Mouse (Mus musculus) forebrain, postnatal 0 days (tissue): ENCODE measurements around the gene Serinc4. TPM values are rescaled to one million over a fixed set of nuclear protein-coding genes. Genes with fewer than 3 reads are reported as not detected.
A peak's percentile ranks its signal among the peaks of the same experiment; 100 is the strongest.

ENCODE experiments used
- ATAC-seq: fragments of 200-750 bp; cut with Nextera tagmentation; 2 replicates; pipeline ENCODE4 v1.8.0; 2017; ENCODE audit warnings: mild to moderate bottlenecking, moderate library complexity
- DNase-seq: peaks from one replicate; pipeline ENCODE4 v3.0.0-alpha.2; 2015
- H3K27ac ChIP-seq: fragments of 300-500 bp; sonication (generic); 2 replicates; pipeline ENCODE4 v1.5.1; 2014; ENCODE audit warnings: low read depth, mild to moderate bottlenecking, antibody characterized with exemption, low read length, moderate library complexity, mixed read lengths
- H3K27me3 ChIP-seq: fragments of 300-500 bp; sonication (generic); 2 replicates; pipeline ENCODE4 v1.6.1; 2014; ENCODE audit warnings: mild to moderate bottlenecking, low read length, mixed read lengths; ENCODE audit not compliant: insufficient read depth
- H3K36me3 ChIP-seq: fragments of 300-500 bp; sonication (generic); 2 replicates; pipeline ENCODE4 v1.6.1; 2014; ENCODE audit warnings: mild to moderate bottlenecking, moderate library complexity; ENCODE audit not compliant: insufficient read depth
- H3K4me1 ChIP-seq: fragments of 300-500 bp; sonication (generic); 2 replicates; pipeline ENCODE4 v1.6.1; 2014; ENCODE audit warnings: antibody characterized with exemption; ENCODE audit not compliant: insufficient read depth
- H3K4me2 ChIP-seq: fragments of 300-500 bp; sonication (generic); 2 replicates; pipeline ENCODE4 v1.6.1; 2014; ENCODE audit warnings: low read depth, mild to moderate bottlenecking, moderate library complexity
- H3K4me3 ChIP-seq: fragments of 300-500 bp; sonication (generic); 2 replicates; pipeline ENCODE4 v1.5.1; 2014; ENCODE audit warnings: low read depth, low read length, mixed read lengths
- H3K9ac ChIP-seq: fragments of 300-500 bp; sonication (generic); 2 replicates; pipeline ENCODE4 v1.6.1; 2014; ENCODE audit warnings: mild to moderate bottlenecking
- H3K9me3 ChIP-seq: fragments of 300-500 bp; sonication (generic); 2 replicates; pipeline ENCODE4 v1.6.1; 2016; ENCODE audit warnings: low read length
- CTCF ChIP-seq: sonication (generic); IDR thresholded peaks from 2 replicates; pipeline ENCODE4 v1.5.1; 2016; ENCODE audit warnings: antibody characterized with exemption, control low read depth, low read depth
- WGBS: fragments of 180-500 bp; shearing (Covaris S2); extraction: QIAGEN DNeasy Blood & Tissue Kit; methylation state at CpG from one replicate; pipeline ENCODE4 v1.1.7; 2014; 5-methylcytosine and 5-hydroxymethylcytosine counted together
- microRNA-seq, 2 experiments: library from miRNA; unstranded; fragments of <30 nt; microRNA quantifications; one replicate each; pipeline ENCODE4; 2016
- polyA plus RNA-seq: library from polyadenylated mRNA; unstranded; fragments of >200 nt; fragmentation: Nextera tagmentation; extraction: Ambion mirVana; gene quantifications from 2 replicates; pipeline ENCODE4 v1.2.1, GENCODE M21; 2015
- total RNA-seq: library from RNA; depleted of rRNA; stranded (reverse); fragments of >200 nt; gene quantifications from 2 replicates; pipeline ENCODE4 v1.2.3, GENCODE M21; 2014; rRNA removed

The Serinc4 gene
- total and polyA plus RNA-seq, 2 experiments from 2014 or later: 1.8 to 6.2 TPM

- peaks cover 16% of the 10 kb centered on the region for H3K4me1 ChIP-seq
- WGBS: 40% methylated on average over 3 of the region's 3 CpGs
- TF ChIP-seq CTCF: no peak
- DNase-seq (no peak), ATAC-seq (no peak)
- no peaks in the 10 kb centered on the region for H3K27me3 ChIP-seq
- H3K9ac ChIP-seq: peak overlapping the region; percentile 97; the same call in 1 of the 2 replicates
- peak overlapping the region; percentile 69 for H3K4me2 ChIP-seq
- H3K4me3 ChIP-seq: peak overlapping the region; percentile 99
- H3K9me3 ChIP-seq: no peaks in the 10 kb centered on the region
- peaks cover 6% of the 10 kb centered on the region; the same call in 1 of the 2 replicates for H3K36me3 ChIP-seq
- no peak overlapping the region for H3K27ac ChIP-seq
These were observed 41.5 kb downstream of the Serinc4 start for GRCm38 (mm10) chr2:121415103-121415502.

GRCm38 (mm10) chr2:121414139-121414685 lies 42.4 kb downstream of the Serinc4 start:
- ATAC-seq (peak; percentile 34), DNase-seq (no peak)
- no peak for TF ChIP-seq CTCF
- Histone ChIP-seq H3K9me3 (no peaks in the 10 kb centered on the region), H3K27ac (peak overlapping the region; percentile 97), H3K4me2 (peak overlapping the region; percentile 69), H3K9ac (peak overlapping the region; percentile 97), H3K4me3 (peak overlapping the region; percentile 99), H3K27me3 (no peaks in the 10 kb centered on the region), H3K4me1 (peaks cover 16% of the 10 kb centered on the region), H3K36me3 (peaks cover 6% of the 10 kb centered on the region; the same call in 1 of the 2 replicates)
- under 1% methylated on average over 31 of the region's 32 CpGs for WGBS

- Histone ChIP-seq H3K9me3 (no peaks in the 10 kb centered on the region), H3K27ac (peak within 1 kb of the TSS; percentile 97), H3K36me3 (peaks cover under 1% of the 10 kb centered on the region; the same call in 1 of the 2 replicates), H3K4me1 (peaks cover 16% of the 10 kb centered on the region), H3K4me2 (peak within 1 kb of the TSS; percentile 69), H3K9ac (peak within 1 kb of the TSS; percentile 97), H3K27me3 (no peaks in the 10 kb centered on the region), H3K4me3 (peak within 1 kb of the TSS; percentile 99)
- WGBS: 1% methylated on average over 60 of the region's 68 CpGs
- DNase-seq (peak; percentile 98), ATAC-seq (peak; percentile 99)
- TF ChIP-seq CTCF: peak; percentile 57
These were observed 43.1 kb downstream of the Serinc4 start, which contains the start of the genes Pdia3 and Catsper2 for GRCm38 (mm10) chr2:121413387-121414042. Gene Pdia3 (plus strand): TSS chr2:121413775. Gene Catsper2 (minus strand): TSS chr2:121413792.

- 7% methylated on average over 4 of the region's 4 CpGs for WGBS
- Histone ChIP-seq H3K9me3 (no peaks in the 10 kb centered on the region), H3K9ac (peak overlapping the region; percentile 97), H3K4me1 (peaks cover 16% of the 10 kb centered on the region), H3K36me3 (no peaks in the 10 kb centered on the region), H3K4me2 (peak overlapping the region; percentile 69), H3K27ac (peak overlapping the region; percentile 97), H3K27me3 (no peaks in the 10 kb centered on the region), H3K4me3 (peak overlapping the region; percentile 99)
- no peak for TF ChIP-seq CTCF
- DNase-seq: no peak
- no peak for ATAC-seq
These were observed 43.7 kb downstream of the Serinc4 start for GRCm38 (mm10) chr2:121412843-121413386.

GRCm38 (mm10) chr2:121408160-121408559 lies 48.4 kb downstream of the Serinc4 start:
- DNase-seq (peak; percentile 4), ATAC-seq (no peak)
- Histone ChIP-seq H3K27me3 (no peaks in the 10 kb centered on the region), H3K4me2 (no peak overlapping the region), H3K36me3 (no peaks in the 10 kb centered on the region), H3K9ac (no peak overlapping the region), H3K4me1 (no peaks in the 10 kb centered on the region), H3K27ac (no peak overlapping the region), H3K4me3 (no peak overlapping the region), H3K9me3 (no peaks in the 10 kb centered on the region)
- WGBS: 34% methylated on average over 4 of the region's 4 CpGs
- peak; percentile 25 for TF ChIP-seq CTCF

GRCm38 (mm10) chr2:121403296-121403695 lies 53.3 kb downstream of the Serinc4 start:
- no peak overlapping the region for H3K4me3 ChIP-seq
- H3K36me3 ChIP-seq: no peaks in the 10 kb centered on the region
- TF ChIP-seq CTCF: no peak
- H3K4me1 ChIP-seq: no peaks in the 10 kb centered on the region
- no peaks in the 10 kb centered on the region for H3K27me3 ChIP-seq
- DNase-seq: no peak
- H3K9ac ChIP-seq: no peak overlapping the region
- H3K4me2 ChIP-seq: no peak overlapping the region
- no peak for ATAC-seq
- no peaks in the 10 kb centered on the region for H3K9me3 ChIP-seq
- H3K27ac ChIP-seq: no peak overlapping the region

GRCm38 (mm10) chr2:121396624-121397023 lies 60.0 kb downstream of the Serinc4 start:
- no peaks in the 10 kb centered on the region for H3K4me1 ChIP-seq
- H3K9ac ChIP-seq: no peak overlapping the region
- DNase-seq (peak; percentile 90), ATAC-seq (peak; percentile 68)
- no peak overlapping the region for H3K4me2 ChIP-seq
- no peak overlapping the region for H3K27ac ChIP-seq
- H3K36me3 ChIP-seq: peaks cover 4% of the 10 kb centered on the region; the same call in 1 of the 2 replicates
- 13% methylated on average over 8 of the region's 8 CpGs for WGBS
- H3K9me3 ChIP-seq: no peaks in the 10 kb centered on the region
- H3K27me3 ChIP-seq: no peaks in the 10 kb centered on the region
- TF ChIP-seq CTCF: peak; percentile 86
- no peak overlapping the region for H3K4me3 ChIP-seq

Small RNAs within 50 kb of the gene (microRNA-seq; reads per million reads assigned to microRNA genes)
- 0 reads per million in 2 experiments for gene Gm22953

Other genes with a start within 250 kb of the Serinc4 start
- 154 and 183 TPM in 2 replicates for gene Trp53bp1, start 185.4 kb downstream of the Serinc4 start, total RNA-seq
- gene Trp53bp1, start 185.4 kb downstream of the Serinc4 start, polyA plus RNA-seq: 49.9 and 80.9 TPM in 2 replicates
- 75.6 and 76.0 TPM in 2 replicates for gene Map1a, start 167.2 kb downstream of the Serinc4 start, total RNA-seq
- 18.1 and 27.4 TPM in 2 replicates for gene Map1a, start 167.2 kb downstream of the Serinc4 start, polyA plus RNA-seq
- gene Ppip5k1, start 101.4 kb downstream of the Serinc4 start, total RNA-seq: 11.1 and 12.4 TPM in 2 replicates
- 10.9 and 13.6 TPM in 2 replicates for gene Ppip5k1, start 101.4 kb downstream of the Serinc4 start, polyA plus RNA-seq
- gene Ckmt1, start 99.1 kb downstream of the Serinc4 start, total RNA-seq: 73.2 and 77.4 TPM in 2 replicates
- gene Ckmt1, start 99.1 kb downstream of the Serinc4 start, polyA plus RNA-seq: 69.3 and 80.6 TPM in 2 replicates
- gene Strc, start 69.6 kb downstream of the Serinc4 start, total RNA-seq: not detected in 2 replicates
- not detected in 2 replicates for gene Strc, start 69.6 kb downstream of the Serinc4 start, polyA plus RNA-seq
- gene Pdia3, start 43.0 kb downstream of the Serinc4 start, total RNA-seq: 63.4 and 69.9 TPM in 2 replicates
- 215 and 267 TPM in 2 replicates for gene Pdia3, start 43.0 kb downstream of the Serinc4 start, polyA plus RNA-seq
- 4.9 and 7.2 TPM in 2 replicates for gene Catsper2, start 43.0 kb downstream of the Serinc4 start, total RNA-seq
- gene Catsper2, start 43.0 kb downstream of the Serinc4 start, polyA plus RNA-seq: 2.4 and 3.3 TPM in 2 replicates
- gene Ell3, start 12.5 kb downstream of the Serinc4 start, total RNA-seq: 0.23 TPM in 1 of 2 replicates, not detected in the other
- gene Ell3, start 12.5 kb downstream of the Serinc4 start, polyA plus RNA-seq: 1.2 and 1.4 TPM in 2 replicates
- 323 and 378 TPM in 2 replicates for gene Serf2, start 7.6 kb downstream of the Serinc4 start, total RNA-seq
- 303 and 370 TPM in 2 replicates for gene Serf2, start 7.6 kb downstream of the Serinc4 start, polyA plus RNA-seq
- 16.8 and 22.0 TPM in 2 replicates for gene Hypk, start 3.5 kb downstream of the Serinc4 start, total RNA-seq
- gene Hypk, start 3.5 kb downstream of the Serinc4 start, polyA plus RNA-seq: 114 and 121 TPM in 2 replicates
- 34.5 and 36.4 TPM in 2 replicates for gene Mfap1b, start 17.3 kb upstream of the Serinc4 start, total RNA-seq
- gene Mfap1b, start 17.3 kb upstream of the Serinc4 start, polyA plus RNA-seq: 44.6 and 58.4 TPM in 2 replicates
- 16.1 and 25.7 TPM in 2 replicates for gene Mfap1a, start 49.9 kb upstream of the Serinc4 start, total RNA-seq
- 12.8 and 20.4 TPM in 2 replicates for gene Mfap1a, start 49.9 kb upstream of the Serinc4 start, polyA plus RNA-seq
- 4.7 and 5.1 TPM in 2 replicates for gene Wdr76, start 49.9 kb upstream of the Serinc4 start, total RNA-seq
- 0.88 and 1.5 TPM in 2 replicates for gene Wdr76, start 49.9 kb upstream of the Serinc4 start, polyA plus RNA-seq